ENCODE assay signal across 11 mouse cellular contexts in genomic region chr4:119934901-119935300, GRCm38 (mm10).
"Had no signal": no experiment of that assay in that cellular context is flagged by ENCODE, and none has a peak within 500 bp of the region (broad histone marks: within the 10 kb centered on the region; RNA-seq: fewer than 3 reads in every experiment).

No protein-coding gene starts in this region.

- H3K27ac ChIP-seq: liver, embryonic 13.5 days; stomach, embryonic 15.5 days had no signal

- DNase-seq: kidney, postnatal 14 days; kidney, postnatal 4 days; liver, embryonic 13.5 days; lung, adult 2 months; lung, postnatal 14 days; lung, postnatal 4 days; midbrain, embryonic 14.5 days; spleen, adult 18-20 months; thymus, postnatal 25 days had no signal

- H3K4me3 ChIP-seq: liver, embryonic 13.5 days; stomach, embryonic 15.5 days had no signal

- H3K27me3 ChIP-seq: liver, embryonic 13.5 days; stomach, embryonic 15.5 days had no signal

- H3K36me3 ChIP-seq: liver, embryonic 13.5 days; stomach, embryonic 15.5 days had no signal

- H3K9me3 ChIP-seq: liver, embryonic 13.5 days; stomach, embryonic 15.5 days had no signal

- H3K9ac ChIP-seq: liver, embryonic 13.5 days; stomach, embryonic 15.5 days had no signal

- H3K4me2 ChIP-seq: liver, embryonic 13.5 days; midbrain, embryonic 11.5 days; stomach, embryonic 15.5 days had no signal

- H3K4me1 ChIP-seq: liver, embryonic 13.5 days had no signal
